Mouse (Mus musculus) forebrain, embryonic 13.5 days (tissue): Measurements from ENCODE around the gene Zfp563. TPM values are rescaled to one million over a fixed set of nuclear protein-coding genes. Genes with fewer than 3 reads are reported as not detected.

Experiments used
- ATAC-seq: fragments of 200-750 bp; cut with Nextera tagmentation; 2 replicates; pipeline ENCODE4 v1.8.0; 2017
- H3K27ac ChIP-seq: fragments of 300-500 bp; sonication (generic); 2 replicates; pipeline ENCODE4 v1.5.1; 2015; ENCODE audit warnings: inconsistent platforms, mild to moderate bottlenecking, moderate library complexity
- H3K27me3 ChIP-seq: fragments of 300-500 bp; sonication (generic); 2 replicates; pipeline ENCODE4 v1.6.1; 2015; ENCODE audit warnings: mild to moderate bottlenecking, inconsistent platforms
- H3K36me3 ChIP-seq: fragments of 300-500 bp; sonication (generic); 2 replicates; pipeline ENCODE4 v1.6.1; 2015; ENCODE audit warnings: mild to moderate bottlenecking, inconsistent platforms; ENCODE audit not compliant: poor library complexity, severe bottlenecking
- H3K4me1 ChIP-seq: fragments of 300-500 bp; sonication (generic); 2 replicates; pipeline ENCODE4 v1.6.1; 2015; ENCODE audit warnings: inconsistent platforms
- H3K4me2 ChIP-seq: fragments of 300-500 bp; sonication (generic); 2 replicates; pipeline ENCODE4 v1.6.1; 2015; ENCODE audit warnings: inconsistent platforms, mild to moderate bottlenecking, moderate library complexity
- H3K4me3 ChIP-seq: fragments of 300-500 bp; sonication (generic); 2 replicates; pipeline ENCODE4 v1.5.1; 2015; ENCODE audit warnings: mild to moderate bottlenecking, inconsistent platforms
- H3K9ac ChIP-seq: fragments of 300-500 bp; sonication (generic); 2 replicates; pipeline ENCODE4 v1.6.1; 2015; ENCODE audit warnings: mild to moderate bottlenecking, inconsistent platforms
- H3K9me3 ChIP-seq: fragments of 300-500 bp; sonication (generic); replicated peaks from 2 replicates; pipeline ENCODE4 v1.6.1; 2016; ENCODE audit warnings: inconsistent platforms
- WGBS: fragments of 180-500 bp; shearing (Covaris S2); methylation state at CpG from one replicate; pipeline ENCODE4 v1.1.7; 2015; 5-methylcytosine and 5-hydroxymethylcytosine counted together
- polyA plus RNA-seq: library from polyadenylated mRNA; unstranded; fragments of >200 nt; fragmentation: Nextera tagmentation; extraction: Ambion mirVana; gene quantifications from 2 replicates; pipeline ENCODE4 v1.2.1, GENCODE M21; 2015

Gene Zfp563
- polyA plus RNA-seq = 18.1 and 18.2 TPM in 2 replicates

GRCm38 (mm10) chr17:33089220-33089949 lies at the start of gene Zfp563:
Gene Zfp563, plus strand, starts transcription at chr17:33089310.
- no peaks in the 10 kb centered on the region for H3K36me3 ChIP-seq
- peak within 1 kb of the TSS; percentile 81 for H3K27ac ChIP-seq
- WGBS = 4% methylated on average over 34 of the region's 34 CpGs
- peak within 1 kb of the TSS; percentile 77 for H3K9ac ChIP-seq
- H3K4me3 ChIP-seq = peak within 1 kb of the TSS; percentile 70
- peaks cover 12% of the 10 kb centered on the region for H3K4me1 ChIP-seq
- H3K4me2 ChIP-seq = peak within 1 kb of the TSS; percentile 68
- ATAC-seq = peak; percentile 89
- no peaks in the 10 kb centered on the region for H3K9me3 ChIP-seq
- H3K27me3 ChIP-seq = no peaks in the 10 kb centered on the region

- Histone ChIP-seq H3K9ac (no peak overlapping the region), H3K27ac (no peak overlapping the region), H3K9me3 (no peaks in the 10 kb centered on the region), H3K36me3 (no peaks in the 10 kb centered on the region), H3K27me3 (no peaks in the 10 kb centered on the region), H3K4me2 (no peak overlapping the region), H3K4me1 (no peaks in the 10 kb centered on the region), H3K4me3 (no peak overlapping the region)
- ATAC-seq = no peak
- WGBS = 3% methylated on average over 1 of the region's 1 CpGs
Measured at GRCm38 (mm10) chr17:33058791-33059190, 30.3 kb upstream of the Zfp563 start.

GRCm38 (mm10) chr17:33063001-33063400 lies 26.1 kb upstream of the Zfp563 start:
- H3K4me3 ChIP-seq = no peak overlapping the region
- 0% methylated on average over 1 of the region's 1 CpGs for WGBS
- no peaks in the 10 kb centered on the region for H3K27me3 ChIP-seq
- no peaks in the 10 kb centered on the region for H3K4me1 ChIP-seq
- no peaks in the 10 kb centered on the region for H3K9me3 ChIP-seq
- no peak for ATAC-seq
- H3K27ac ChIP-seq = no peak overlapping the region
- H3K4me2 ChIP-seq = no peak overlapping the region
- no peaks in the 10 kb centered on the region for H3K36me3 ChIP-seq
- no peak overlapping the region for H3K9ac ChIP-seq

GRCm38 (mm10) chr17:33067958-33068357 lies 21.2 kb upstream of the Zfp563 start, which contains the start of gene 4921501E09Rik:
Gene 4921501E09Rik, minus strand, starts transcription at chr17:33068058.
- no peaks in the 10 kb centered on the region for H3K36me3 ChIP-seq
- WGBS = 37% methylated on average over 1 of the region's 1 CpGs
- H3K4me2 ChIP-seq = no peak within 1 kb of the TSS
- no peak within 1 kb of the TSS for H3K27ac ChIP-seq
- H3K27me3 ChIP-seq = 0 out of 2 replicates have a peak, but pooled peaks cover 3% of the 10 kb centered on the region
- H3K4me1 ChIP-seq = no peaks in the 10 kb centered on the region
- H3K4me3 ChIP-seq = no peak within 1 kb of the TSS
- no peak within 1 kb of the TSS for H3K9ac ChIP-seq
- no peaks in the 10 kb centered on the region for H3K9me3 ChIP-seq
- ATAC-seq = no peak

GRCm38 (mm10) chr17:33091630-33092029 lies 2.5 kb downstream of the Zfp563 start:
- Histone ChIP-seq H3K36me3 (no peaks in the 10 kb centered on the region), H3K27me3 (no peaks in the 10 kb centered on the region), H3K4me3 (no peak overlapping the region), H3K4me1 (peaks cover 12% of the 10 kb centered on the region), H3K27ac (no peak overlapping the region), H3K9me3 (no peaks in the 10 kb centered on the region), H3K9ac (no peak overlapping the region), H3K4me2 (no peak overlapping the region)
- WGBS = 91% methylated on average over 1 of the region's 1 CpGs
- ATAC-seq = no peak

- H3K9ac ChIP-seq = peak overlapping the region; percentile 83
- 2% methylated on average over 31 of the region's 31 CpGs for WGBS
- peak overlapping the region; percentile 69 for H3K4me3 ChIP-seq
Measured at GRCm38 (mm10) chr17:33092391-33093193, 3.5 kb downstream of the Zfp563 start.

GRCm38 (mm10) chr17:33097396-33097795 lies 8.3 kb downstream of the Zfp563 start:
- H3K27me3 ChIP-seq = no peaks in the 10 kb centered on the region
- 87% methylated on average over 2 of the region's 2 CpGs for WGBS
- H3K4me2 ChIP-seq = no peak overlapping the region
- no peak overlapping the region for H3K4me3 ChIP-seq
- ATAC-seq = no peak
- no peaks in the 10 kb centered on the region for H3K36me3 ChIP-seq
- H3K4me1 ChIP-seq = peaks cover 12% of the 10 kb centered on the region
- H3K9ac ChIP-seq = no peak overlapping the region
- H3K27ac ChIP-seq = no peak overlapping the region
- H3K9me3 ChIP-seq = no peaks in the 10 kb centered on the region

More at GRCm38 (mm10) chr17:33092391-33093193, 3.5 kb downstream of the Zfp563 start:
- Histone ChIP-seq H3K9me3 (no peaks in the 10 kb centered on the region), H3K4me1 (peaks cover 12% of the 10 kb centered on the region), H3K27ac (peak overlapping the region; percentile 89), H3K36me3 (no peaks in the 10 kb centered on the region), H3K4me2 (peak overlapping the region; percentile 76), H3K27me3 (no peaks in the 10 kb centered on the region)
- peak; percentile 76 for ATAC-seq

GRCm38 (mm10) chr17:33124546-33124945 lies 35.4 kb downstream of the Zfp563 start:
- Histone ChIP-seq H3K9me3 (no peaks in the 10 kb centered on the region), H3K4me2 (no peak overlapping the region), H3K27ac (no peak overlapping the region), H3K36me3 (no peaks in the 10 kb centered on the region), H3K27me3 (no peaks in the 10 kb centered on the region), H3K9ac (no peak overlapping the region), H3K4me3 (no peak overlapping the region), H3K4me1 (no peaks in the 10 kb centered on the region)
- no peak for ATAC-seq

- no peaks in the 10 kb centered on the region for H3K36me3 ChIP-seq
- H3K9ac ChIP-seq = no peak overlapping the region
- no peaks in the 10 kb centered on the region for H3K4me1 ChIP-seq
- no peak for ATAC-seq
- no peak overlapping the region for H3K4me3 ChIP-seq
- 65% methylated on average over 2 of the region's 2 CpGs for WGBS
- H3K4me2 ChIP-seq = no peak overlapping the region
- H3K27ac ChIP-seq = no peak overlapping the region
- no peaks in the 10 kb centered on the region for H3K27me3 ChIP-seq
- no peaks in the 10 kb centered on the region for H3K9me3 ChIP-seq
Measured at GRCm38 (mm10) chr17:33126257-33126656, 37.1 kb downstream of the Zfp563 start.

- WGBS = 82% methylated on average over 18 of the region's 18 CpGs
Measured at GRCm38 (mm10) chr17:33139261-33139820, 50.2 kb downstream of the Zfp563 start, which contains the start of gene Morc2b. Gene Morc2b, minus strand, starts transcription at chr17:33139683.

More at GRCm38 (mm10) chr17:33139261-33139820, 50.2 kb downstream of the Zfp563 start, which contains the start of gene Morc2b:
- no peak within 1 kb of the TSS for H3K4me3 ChIP-seq
- H3K27me3 ChIP-seq = no peaks in the 10 kb centered on the region
- H3K4me1 ChIP-seq = no peaks in the 10 kb centered on the region
- no peak within 1 kb of the TSS for H3K4me2 ChIP-seq
- H3K27ac ChIP-seq = no peak within 1 kb of the TSS
- no peak within 1 kb of the TSS for H3K9ac ChIP-seq
- ATAC-seq = no peak
- peaks cover 8% of the 10 kb centered on the region; the same call in 1 of the 2 replicates for H3K9me3 ChIP-seq
- no peaks in the 10 kb centered on the region for H3K36me3 ChIP-seq
